Mouse (Mus musculus) kidney, adult 11 months (tissue): ENCODE measurements around the gene Per3.
"Not testable (repeated sequence)": the region's sequence is repeated elsewhere in the genome, so short reads cannot be mapped to it uniquely, and the experiment has no call there.

Experiments
- DNase-seq: peaks from one replicate; pipeline ENCODE4 v3.0.0; 2022

Per3 gene

DNA sequence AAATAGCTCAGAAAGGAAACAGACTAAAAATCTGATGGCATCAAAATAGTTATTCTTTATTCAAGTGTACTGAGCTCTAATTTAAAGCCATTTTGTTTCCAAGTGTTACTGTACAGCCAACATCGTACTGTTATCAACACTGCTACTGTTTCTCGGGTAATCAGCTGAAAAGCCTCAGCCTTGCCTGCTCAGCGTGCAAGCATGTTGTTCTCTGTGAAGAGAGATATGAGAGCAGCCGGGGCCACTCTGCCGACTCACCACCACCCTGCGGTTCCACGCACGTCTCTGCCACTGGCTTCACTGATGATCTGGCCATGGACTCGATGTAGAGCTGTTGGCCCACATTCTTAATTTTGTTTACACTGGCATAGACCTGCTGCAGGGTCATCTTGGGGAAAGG, 20.3 kb downstream of the Per3 start:
- no peak for DNase-seq

DNA sequence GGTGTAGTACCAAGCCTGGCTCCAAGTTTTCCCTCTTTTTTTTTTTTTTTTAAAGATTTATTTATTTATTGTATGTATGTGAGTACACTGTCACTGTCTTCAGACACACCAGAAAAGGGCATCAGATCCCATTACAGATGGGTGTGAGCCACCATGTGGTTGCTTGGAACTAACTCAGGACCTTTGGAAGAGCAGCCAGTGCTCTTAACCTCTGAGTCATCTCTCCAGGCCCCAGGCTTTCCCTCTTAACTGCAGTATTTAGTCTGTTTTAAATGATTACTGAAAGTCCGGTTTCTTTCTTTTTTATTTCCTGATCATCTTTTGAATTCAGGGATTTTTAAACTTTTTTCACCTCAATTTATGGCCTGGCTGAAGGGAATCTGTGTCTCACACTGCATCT, 27.1 kb downstream of the Per3 start:
- not testable (repeated sequence) for DNase-seq

DNA sequence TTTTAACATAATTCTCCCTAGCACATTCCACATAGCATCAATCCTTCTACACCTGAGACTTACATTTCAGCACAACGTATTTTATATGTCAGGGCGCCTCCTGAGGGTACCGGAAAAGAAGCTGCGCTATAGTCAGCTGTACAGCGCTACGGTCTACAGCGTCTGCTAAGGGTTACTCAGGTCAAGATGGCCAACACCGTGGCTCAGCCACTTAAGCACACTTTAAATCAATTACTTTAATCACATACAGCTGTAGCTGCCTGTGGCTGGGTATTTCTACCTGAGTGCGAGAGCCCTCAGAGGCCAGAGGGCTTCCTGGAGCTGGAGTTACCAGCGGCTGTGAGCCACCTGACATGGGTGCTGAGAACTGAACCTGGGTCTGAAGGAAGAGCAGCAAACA, 28.5 kb downstream of the Per3 start:
- DNase-seq: no peak

DNA sequence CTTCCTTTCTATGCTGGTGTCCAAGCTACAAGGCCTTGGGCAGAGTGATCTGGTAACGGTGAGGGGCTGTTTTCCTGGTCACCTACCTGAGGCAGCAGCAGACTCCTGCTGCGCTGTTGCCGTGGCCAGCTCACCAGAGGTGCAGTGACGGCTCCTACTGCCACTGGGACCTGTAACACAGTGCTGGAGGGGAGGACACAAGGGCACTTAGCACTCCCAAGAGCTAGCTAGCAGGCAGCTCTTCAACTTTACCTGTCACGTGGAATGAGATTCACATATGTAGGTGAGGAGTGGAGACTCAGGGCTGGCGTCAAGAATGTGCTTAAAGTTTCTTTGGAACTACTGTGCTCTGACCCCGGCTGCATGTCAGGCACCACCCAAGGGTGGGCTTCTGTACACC, 34.1 kb downstream of the Per3 start:
- DNase-seq: no peak

DNA sequence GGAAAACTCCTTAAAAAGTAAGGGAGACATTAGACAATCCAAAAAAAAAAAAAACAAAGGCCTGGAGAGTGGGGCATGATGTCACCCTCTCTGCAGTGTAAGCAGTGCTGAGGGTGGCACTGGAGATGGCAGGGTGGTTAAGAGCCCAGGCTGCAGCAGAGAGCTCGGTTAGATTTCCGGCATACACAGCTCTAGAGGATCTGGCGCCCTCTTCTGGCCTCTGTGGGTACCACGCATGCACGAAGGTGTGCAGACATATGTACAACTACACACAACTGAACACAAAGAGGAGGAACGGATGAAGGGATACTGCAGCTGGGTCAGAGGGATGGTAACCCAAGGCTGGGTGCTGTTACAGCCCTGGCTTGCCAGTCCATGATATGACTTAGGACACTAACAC, 37.5 kb downstream of the Per3 start:
- DNase-seq: peak; percentile 17

DNA sequence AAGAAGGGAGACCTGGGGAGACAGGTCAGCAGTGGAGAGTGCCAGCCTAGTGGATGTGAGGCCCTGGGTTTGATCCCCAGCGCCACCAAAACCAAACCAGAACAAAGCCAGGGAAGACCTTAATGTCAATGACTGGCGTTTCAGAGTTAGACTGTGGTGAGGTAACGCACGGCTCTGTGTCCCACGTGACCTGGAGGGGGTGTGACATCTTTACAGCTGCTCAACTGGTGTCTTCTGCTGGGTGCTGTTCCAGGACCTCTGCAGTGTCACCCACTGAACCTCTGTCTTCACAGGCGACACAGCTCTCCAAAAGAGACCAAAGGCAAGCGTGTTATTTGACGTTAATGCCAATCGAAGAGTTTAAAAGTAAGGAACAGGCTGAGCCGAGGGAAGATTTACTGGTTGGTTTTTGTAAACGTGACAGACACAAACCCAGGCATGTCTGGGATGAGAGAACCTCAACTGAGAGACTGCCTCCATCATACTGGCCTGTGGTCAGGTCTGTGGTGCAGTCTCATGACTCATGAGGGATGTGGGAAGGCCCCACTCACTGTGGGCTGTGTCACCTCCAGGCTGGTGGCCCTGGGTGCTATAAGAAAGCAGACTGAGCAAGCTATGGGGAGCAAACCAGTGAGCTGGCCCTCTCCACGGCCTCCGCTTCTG, 38.7 kb downstream of the Per3 start:
- no peak for DNase-seq

DNA sequence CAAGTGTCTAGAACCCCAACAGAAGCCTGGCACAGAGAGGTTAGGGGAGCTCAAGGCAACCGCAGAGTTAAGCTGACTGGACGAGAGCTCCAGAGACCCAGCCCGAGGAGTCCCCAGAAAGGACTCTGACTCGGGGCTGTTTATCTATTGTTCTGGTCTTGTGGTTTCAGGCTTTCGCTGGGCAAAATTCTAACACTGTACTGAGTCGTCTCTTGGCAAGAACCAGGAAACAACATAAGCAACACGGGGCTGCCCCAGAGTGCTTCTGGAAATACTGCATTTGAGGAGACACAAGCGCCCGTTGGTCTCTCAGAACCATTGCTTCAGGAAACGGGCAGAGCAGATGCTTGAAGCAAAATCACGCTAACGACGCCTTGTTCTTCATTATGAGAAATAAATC, 43.1 kb downstream of the Per3 start:
- DNase-seq: no peak

DNA sequence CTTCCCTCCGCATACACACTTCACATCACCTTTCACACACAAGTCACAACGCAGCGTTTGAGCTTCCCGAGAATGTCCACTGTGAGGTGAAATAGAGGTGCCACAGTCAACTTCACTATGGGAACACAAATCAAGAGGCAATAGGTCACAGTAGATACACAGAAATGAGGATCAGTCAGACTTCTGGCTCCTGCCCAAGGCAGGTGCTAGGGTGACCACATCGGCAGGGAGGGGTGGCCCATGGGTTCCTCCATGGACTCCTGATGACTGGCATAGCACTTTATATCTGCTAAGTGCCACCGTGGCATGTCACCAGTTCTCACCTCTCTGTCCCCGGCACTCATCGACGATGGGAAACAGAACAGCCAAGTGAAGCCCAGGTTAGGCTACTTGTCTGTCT, 45.8 kb downstream of the Per3 start:
- no peak for DNase-seq

DNA sequence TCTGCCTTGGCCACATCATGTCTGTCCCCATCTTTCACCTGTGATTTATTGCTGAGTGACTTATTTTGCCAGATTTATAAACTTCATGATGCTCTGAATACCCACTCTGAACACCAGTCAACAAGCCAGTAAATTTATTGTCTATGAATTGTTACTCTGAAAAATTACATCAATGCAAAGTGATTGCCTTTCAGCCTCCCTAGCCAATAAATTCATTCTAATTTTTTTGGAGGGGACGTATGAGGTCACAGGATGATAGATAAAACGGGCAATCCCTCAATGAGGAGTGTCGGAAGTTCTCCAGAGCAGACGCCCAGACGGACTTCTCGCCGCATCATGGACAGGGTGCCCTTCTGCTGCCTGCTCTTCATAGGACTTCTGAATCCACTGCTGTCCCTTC, 47.7 kb downstream of the Per3 start, which contains the start of gene Uts2:
Gene Uts2 (plus strand): TSS at position 301 of the 400 bp plus-strand sequence.
- no peak for DNase-seq

DNA sequence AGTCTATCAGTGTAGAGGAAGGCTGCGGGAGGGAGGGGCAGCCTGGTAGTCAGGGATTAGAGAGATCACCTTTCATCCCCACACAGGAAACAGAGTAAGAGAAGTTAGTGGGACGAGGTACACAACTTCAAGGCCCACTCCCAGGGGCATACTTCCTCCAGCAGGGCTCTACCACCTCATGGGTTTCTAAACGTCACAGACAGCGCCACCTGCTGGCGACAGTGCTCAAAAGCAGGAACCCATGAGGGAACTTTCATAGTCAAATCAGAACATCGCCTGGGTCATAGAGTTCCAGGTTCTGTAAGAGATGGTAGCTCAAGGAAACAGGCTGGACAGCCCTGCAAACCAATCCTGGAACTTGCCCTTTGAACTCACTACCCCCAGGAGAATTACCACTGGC, 54.3 kb downstream of the Per3 start:
- peak; percentile 15 for DNase-seq

DNA sequence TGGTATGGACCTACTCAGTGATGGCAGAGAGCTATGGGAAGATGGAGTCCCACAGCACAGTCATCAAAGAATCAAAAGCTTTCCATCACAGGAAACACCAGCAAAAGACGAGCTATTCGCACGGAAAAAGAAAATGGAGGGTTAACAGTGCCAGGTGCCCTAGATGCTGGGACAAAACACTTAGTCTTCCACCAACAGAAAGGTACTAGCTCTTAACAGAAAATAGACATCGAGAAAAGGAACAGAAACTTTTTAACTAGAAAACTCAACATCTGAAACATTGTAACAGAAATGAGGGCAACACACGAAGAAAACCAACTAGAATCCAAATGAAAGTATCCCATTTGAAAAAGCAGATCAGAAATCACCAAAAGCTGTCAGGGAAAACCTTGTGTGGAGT, 64.3 kb downstream of the Per3 start:
- DNase-seq: no peak

DNA sequence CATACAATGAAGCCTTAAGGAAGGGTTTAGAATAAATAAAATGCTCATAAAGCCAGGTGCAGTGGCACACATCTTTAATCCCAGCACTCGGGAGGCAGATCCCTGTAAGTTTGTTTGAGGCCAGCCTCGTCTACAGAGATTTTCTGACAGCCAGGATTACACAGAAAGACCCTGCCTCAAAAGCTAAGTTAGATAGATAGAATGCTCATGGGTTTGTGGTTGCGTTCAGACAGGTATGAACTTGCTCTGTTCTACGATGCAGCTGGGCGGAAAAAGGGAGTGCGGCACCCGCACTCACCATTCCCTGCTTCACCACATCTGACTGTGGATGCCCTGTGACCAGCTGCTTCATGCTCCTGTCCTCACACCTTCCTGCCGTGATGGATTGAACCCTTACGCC, 65.0 kb downstream of the Per3 start:
- DNase-seq: no peak

DNA sequence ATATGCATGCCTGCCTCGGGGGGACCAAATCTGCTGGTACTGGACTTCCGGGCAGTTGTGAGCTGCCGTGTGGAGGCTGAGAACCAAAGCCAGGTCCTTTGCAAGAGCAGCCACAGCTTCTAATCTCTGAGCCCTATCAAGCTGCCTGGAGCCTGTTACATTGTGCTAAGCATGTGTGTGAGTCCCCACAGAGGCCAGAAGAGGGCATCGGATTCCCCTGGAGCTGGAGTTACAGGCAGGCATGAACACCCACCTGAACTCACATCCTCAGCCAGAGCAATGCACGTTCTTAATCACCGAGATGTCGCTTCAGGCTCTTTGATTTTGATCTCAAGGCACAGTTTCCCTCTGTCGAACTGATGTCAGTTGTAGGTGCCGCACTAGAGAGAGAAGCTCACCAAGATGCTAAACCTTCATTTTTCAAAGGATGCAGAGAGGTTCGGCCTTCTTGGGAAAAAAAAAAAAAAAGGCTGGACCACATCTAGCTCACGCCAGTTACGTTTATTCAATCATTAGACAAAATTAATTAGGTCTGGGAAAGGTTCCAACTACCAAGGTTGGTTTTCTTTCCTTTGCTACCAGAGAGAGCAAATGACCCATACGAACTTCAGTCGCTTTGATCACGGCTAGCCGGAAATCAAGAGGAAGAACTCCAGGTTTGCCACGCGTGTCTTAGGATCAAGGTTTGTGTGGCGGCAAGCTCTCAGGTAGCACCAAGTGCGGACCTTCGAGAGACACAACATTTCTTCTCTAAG, 66.1 kb downstream of the Per3 start:
- DNase-seq: no peak

DNA sequence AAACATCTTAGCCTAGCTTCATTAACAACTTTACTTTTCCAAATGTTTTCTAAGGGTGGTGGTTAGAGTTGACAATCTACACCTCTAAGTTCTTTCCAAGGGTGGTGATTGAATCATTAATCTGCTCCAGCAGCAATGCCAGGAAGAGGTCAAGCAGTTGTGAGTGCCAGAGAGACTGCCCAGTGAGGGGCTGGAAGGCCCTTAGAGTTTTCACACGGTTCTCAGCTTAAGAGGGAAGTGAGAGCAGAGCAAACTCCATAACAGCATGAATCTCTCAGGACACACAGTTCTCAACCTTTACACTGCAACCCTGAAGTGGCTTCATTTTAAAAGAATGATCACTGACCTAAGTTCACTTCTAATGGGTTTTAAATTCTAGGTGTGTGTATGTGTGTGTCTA, 69.3 kb downstream of the Per3 start:
- DNase-seq: no peak

DNA sequence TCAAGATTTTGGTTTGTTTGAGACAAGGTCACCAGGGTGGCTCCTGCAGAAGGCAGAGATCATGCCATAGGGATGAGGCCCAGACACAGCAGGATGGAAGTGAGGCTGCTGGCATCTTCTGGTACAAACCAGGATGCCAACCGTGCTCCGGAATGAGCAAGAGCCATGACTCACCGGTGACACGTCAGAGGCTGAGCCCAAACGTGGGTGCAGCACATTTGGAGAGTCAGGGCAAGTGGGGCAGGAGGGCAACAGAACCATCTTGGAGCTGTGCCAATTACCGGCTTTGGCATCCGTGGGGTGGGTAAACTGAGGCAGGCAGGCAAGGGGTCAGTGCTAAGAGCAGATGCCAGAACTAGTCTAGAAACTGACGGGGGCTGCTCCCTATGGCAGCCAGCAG, 71.2 kb downstream of the Per3 start:
- DNase-seq: no peak

DNA sequence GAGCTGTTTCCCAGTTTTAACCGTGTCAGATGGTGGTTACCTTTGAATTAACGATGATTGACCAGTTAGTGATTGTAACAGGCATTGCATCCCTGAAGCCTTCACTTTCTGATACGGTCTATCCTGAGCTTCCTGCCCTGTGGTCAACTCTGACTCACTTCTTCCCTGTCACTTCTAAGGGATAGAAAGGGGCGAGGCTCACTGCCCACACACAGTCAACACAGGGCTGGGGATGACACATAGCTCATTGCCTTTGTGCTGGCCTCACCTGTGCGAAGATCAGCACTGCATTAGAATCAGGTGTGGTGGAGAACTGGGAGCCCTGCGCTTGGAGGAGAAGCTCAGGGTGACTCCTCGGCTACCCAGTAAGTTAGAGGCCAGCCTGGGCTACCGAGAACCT, 75.5 kb downstream of the Per3 start:
- no peak for DNase-seq

DNA sequence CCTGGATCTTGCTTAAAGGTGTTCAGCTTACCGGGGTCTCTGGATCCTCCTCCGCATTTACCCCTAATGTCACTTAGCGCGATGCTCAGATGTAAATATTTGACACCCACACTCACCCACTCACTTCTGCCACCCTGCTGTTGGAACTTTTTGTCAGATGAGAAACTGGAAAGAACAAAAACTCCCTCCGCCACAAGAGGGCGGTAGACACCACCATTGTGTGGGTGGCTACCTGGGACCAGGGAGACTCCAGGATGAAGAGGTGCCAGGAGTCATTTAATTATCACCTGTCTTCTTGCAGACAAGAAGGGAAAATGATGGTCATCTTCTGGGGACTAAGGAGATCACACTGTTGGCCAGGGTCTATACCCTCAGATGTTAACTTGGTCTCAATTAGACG, 77.9 kb downstream of the Per3 start:
- DNase-seq: peak; percentile 50

DNA sequence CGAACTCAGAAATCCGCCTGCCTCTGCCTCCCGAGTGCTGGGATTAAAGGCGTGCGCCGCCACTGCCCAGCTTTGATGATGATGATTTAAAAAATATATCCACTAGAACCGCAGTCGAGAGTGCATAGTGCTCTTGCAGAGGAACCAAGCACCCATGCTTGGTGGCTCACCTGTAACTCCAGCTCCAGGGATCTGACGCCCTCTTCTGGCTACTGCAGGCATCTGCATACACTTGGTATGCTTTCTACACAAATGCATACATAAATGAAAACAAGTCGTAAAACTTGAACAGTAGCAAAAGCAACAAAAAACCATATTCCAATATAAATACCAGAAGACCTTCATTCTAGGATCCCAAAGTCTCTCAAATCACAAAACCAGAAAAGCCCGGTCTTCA, 78.9 kb downstream of the Per3 start:
- DNase-seq: no peak

DNA sequence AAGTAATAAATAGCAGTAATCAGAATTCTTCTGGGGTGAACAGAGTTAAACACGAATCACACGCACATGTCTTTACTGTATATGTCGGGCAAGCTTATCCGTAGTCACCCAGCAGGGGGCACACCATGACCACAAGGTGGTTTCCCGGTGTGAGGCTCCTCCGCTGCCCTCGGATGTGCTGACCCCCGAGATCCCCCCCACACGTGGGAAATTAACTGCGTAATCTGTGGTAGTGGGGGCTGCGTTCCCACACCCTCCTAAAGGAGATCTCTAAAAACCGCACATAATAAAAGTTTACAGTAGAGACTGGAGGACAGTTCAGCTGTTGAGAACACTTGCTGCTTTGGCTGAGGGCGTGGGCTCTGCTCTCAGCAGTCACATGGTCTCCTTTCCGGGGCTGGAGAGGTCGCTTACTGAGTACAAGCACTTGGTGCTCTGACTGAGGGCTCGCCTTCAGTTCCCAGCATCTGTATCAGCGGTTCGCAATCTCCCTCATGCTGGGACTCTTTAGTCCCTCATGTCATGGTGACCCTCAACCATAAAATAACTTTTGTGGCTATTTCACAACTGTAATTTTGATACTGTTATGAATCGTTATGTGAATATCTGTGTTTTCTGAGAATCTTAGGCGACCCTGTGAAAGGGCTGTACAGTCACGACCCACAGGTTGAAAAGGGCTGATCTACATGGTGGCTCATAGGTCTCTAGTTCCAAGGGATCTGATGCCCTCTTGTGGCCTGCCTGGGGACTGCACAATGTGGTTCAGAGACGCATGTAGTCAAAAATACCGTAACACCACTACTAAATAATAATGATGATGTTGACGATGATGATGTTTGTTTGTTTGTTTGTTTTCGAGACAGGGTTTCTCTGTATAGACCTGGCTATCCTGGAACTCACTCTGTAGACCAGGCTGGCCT, 79.6 kb downstream of the Per3 start:
- peak; percentile 79 for DNase-seq

DNA sequence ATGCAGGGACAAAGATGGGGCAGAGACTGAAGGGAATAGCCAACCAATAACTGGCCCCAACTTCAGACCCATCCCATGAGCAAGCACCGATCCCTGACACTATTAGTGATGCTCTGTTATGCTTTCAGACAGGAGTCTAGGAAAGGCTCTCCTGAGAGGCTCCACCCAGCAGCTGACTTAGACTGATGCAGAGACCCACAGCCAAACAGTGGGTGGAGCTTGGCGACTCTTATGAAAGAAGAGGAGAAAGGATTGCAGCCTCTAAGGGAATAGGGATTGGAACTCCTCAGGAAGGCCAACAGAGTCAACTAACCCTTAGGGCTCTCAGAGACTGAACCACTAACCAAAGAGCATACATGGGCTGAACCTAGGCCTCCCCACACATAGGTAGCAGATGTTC, 80.8 kb downstream of the Per3 start:
- DNase-seq: no peak

DNA sequence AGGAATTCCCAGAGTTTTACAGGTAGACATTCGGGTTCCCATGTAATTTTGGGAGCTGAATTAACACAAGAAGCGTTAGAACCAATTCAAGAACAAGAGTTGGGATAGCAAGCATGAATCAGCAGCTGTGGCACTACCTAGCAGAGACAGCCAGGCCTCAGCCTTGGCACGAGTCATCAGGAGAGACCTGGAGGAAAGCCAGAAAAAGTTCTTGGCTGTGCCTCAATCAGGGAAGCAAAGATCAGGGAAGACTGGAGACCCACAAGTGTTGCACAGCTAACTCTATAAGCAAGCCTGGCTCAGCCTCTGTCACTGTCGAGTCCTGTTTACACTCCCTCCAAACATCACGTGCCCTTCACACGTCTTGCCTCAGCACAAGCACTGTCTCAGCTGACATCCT, 82.2 kb downstream of the Per3 start:
- peak; percentile 74 for DNase-seq

DNA sequence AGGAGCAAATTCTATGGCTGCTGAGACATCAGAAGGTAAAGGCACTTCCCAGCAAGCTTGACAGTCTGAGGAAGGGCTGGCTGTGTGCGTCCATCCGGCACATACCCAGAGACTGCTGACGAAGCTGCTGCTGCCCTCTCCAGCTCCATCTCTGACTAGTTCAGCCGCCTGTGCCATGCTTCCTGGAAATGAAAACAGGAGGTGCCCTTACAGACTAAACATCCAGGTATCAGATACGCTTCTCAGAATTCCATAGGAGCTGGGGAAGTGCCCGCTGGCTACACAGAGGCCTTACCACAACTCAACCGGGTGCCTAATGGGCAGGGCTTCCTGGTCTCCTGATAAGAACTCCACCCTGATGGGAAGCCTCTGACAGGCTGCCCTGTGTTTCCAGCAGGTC, 85.9 kb downstream of the Per3 start:
- no peak for DNase-seq

DNA sequence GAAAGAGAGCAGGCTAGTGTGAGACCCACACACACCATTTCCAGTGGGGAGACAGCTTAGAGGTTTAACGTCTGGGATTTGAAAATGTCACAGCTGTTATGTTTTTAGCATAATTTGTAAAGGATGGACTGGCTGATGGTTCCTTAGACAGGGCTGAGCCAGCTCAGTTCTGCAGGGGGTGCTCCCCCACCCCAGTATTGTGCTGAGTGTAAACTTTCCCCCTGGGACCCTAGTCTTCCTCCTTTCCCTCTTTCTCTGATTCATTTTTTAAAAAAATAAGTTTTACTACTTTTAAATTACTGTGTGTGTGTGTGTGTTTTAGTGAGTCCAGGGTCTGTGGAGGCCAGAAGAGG, 87.4 kb downstream of the Per3 start:
- no peak for DNase-seq
